Mouse (Mus musculus): Measurements from ENCODE around the gene Ccdc88a. TPM values are rescaled to one million over a fixed set of nuclear protein-coding genes. Genes with fewer than 3 reads are reported as not detected.

The Ccdc88a gene
- 1 to 10 TPM; 5.5 to 9.0 TPM for total RNA-seq (2021)
- polyA plus RNA-seq (2012; rRNA removed), result 1.00 and 1.6 TPM in 2 replicates
- long read RNA-seq, partial matches to known transcripts, result 2 of 2 reads
- long read RNA-seq, other reads (novel, unspliced or antisense), result 0 of 2 reads

DNA sequence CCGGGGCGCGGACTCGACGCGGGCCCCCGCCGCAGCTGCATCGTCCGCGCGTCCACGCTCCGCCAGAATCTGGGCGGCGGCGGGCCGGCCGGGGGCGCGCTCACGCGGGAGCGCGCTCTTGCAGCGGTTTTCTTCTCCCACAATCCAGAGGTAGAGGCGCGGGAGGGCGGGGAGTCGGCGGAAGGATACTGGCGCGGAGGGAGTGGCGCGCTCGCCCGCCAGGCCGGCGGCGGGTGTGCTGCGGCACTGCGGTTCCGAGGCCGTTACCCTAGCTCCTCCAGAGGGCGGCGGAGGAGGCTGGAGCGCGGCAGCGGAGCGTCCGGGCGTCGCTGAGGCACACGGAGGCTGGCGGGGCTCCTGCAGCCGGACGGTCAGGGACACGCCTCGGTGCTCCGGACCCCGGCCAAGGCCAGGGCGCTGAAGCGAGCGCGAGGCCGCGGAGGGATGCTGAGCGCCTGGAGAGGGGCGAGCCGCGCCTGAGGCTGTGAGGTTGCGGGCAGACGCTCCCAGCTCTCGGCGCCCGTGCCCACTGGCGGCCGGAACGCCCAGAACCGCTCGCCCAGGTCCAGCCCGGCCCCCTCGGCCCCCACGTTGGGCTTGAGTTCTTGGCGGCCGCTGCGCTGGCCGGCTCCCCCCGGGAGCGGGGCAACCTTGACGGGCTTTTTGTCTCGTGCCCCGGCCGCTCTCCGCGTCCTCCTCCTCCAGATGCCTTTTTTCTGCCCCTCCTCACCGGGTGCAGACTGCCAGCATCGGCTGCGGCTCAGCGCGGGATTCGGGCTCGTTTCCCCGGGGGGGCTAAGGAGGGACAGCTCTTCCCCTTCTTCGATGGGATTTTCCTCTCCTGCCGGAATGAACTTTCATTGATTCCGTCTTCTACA lies at the start of gene Ccdc88a:
TSS of gene Ccdc88a (plus strand) at position 263 of the 878 bp plus-strand sequence.
- intact Hi-C loops (cut with DNase I), result loop anchor here (5.0 to 10.0 kb wide), 5 partner anchors 126 to 321 kb away; partner anchors contain the start of genes Cfap36, Clhc1, Mtif2 and Ppp4r3b
- DNase-seq, result peak; percentile 98
- Histone ChIP-seq H3K27ac (peak within 1 kb of the TSS; percentile 93), H3K79me2 (replicated peaks; ENCODE audit: control insufficient read depth, insufficient read depth, low read length) (peaks cover 2% of the 10 kb centered on the region), H3K4me1 (ENCODE audit: control insufficient read depth, insufficient read depth, low read length) (peaks cover 6% of the 10 kb centered on the region), H3K4me3 (peak within 1 kb of the TSS; percentile 70), H3K27me3 (ENCODE audit: control insufficient read depth, insufficient read depth, low read length) (no peaks in the 10 kb centered on the region), H3K36me3 (ENCODE audit: control insufficient read depth, insufficient read depth, low read length) (no peaks in the 10 kb centered on the region), H3K9ac (ENCODE audit: low read depth, low read length) (peak within 1 kb of the TSS; percentile 89)
- under 1% methylated on average over 106 of the region's 107 CpGs for WGBS
- peak; percentile 82; the same call in 1 of the 2 replicates for TF ChIP-seq EP300 (IDR thresholded peaks at IDR 0.05; ENCODE audit: insufficient read depth, low read depth, low read length)
- TF ChIP-seq POLR2A (IDR thresholded peaks at IDR 0.05; ENCODE audit: insufficient read depth, low read depth, low read length), result peak; percentile 85
- TF ChIP-seq CTCF (IDR thresholded peaks at IDR 0.05), result peak; percentile 66

DNA sequence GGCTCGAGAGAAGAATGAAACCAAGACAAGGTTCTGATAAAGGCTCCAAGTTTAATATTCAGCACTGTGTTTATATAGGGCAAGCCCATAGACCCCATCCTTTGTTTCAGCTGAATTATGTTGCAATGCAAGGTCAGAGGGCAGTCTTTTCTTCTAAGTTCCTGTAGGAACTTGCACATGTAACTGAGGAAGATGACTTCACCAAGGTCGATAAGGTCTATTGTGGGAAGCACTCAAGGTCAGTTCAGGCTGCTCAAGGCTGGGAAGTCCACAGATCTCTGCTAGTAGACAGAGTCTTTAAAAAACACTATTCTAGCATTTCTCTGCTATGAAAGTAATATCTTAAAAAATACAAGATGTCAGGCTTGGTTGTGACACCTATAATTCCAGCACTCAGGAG lies 38.0 kb upstream of the Ccdc88a start:
- Histone ChIP-seq H3K79me2 (replicated peaks; ENCODE audit: control insufficient read depth, insufficient read depth, low read length) (no peaks in the 10 kb centered on the region), H3K9ac (ENCODE audit: low read depth, low read length) (no peak overlapping the region), H3K27me3 (ENCODE audit: control insufficient read depth, insufficient read depth, low read length) (no peaks in the 10 kb centered on the region), H3K36me3 (ENCODE audit: control insufficient read depth, insufficient read depth, low read length) (no peaks in the 10 kb centered on the region), H3K4me3 (no peak overlapping the region), H3K27ac (no peak overlapping the region), H3K4me1 (ENCODE audit: control insufficient read depth, insufficient read depth, low read length) (no peaks in the 10 kb centered on the region)
- TF ChIP-seq CTCF (IDR thresholded peaks at IDR 0.05) (no peak), POLR2A (IDR thresholded peaks at IDR 0.05; ENCODE audit: insufficient read depth, low read depth, low read length) (no peak), EP300 (IDR thresholded peaks at IDR 0.05; ENCODE audit: insufficient read depth, low read depth, low read length) (no peak)
- 45% methylated on average over 2 of the region's 2 CpGs for WGBS
- DNase-seq, result no peak
- intact Hi-C loops (cut with DNase I), result no loop called here

DNA sequence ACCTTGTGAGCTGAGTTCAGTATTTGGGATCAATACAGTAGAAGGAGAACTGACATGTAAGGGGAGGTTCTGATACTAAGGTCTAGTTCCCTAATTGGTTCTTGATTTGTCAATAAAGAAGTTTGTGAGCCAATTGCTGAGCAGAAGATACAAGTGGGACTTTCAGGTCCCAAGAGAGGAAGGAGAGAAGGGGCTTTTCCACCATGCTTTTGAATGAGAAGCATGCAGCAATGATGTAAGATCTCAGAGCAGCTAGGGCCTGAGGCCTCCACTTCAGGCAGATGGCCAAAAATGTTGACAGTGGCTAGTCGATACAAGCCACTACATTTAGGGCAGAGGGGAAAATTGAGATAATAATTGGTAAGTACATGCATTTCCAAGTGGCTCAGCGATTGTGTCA lies 32.2 kb upstream of the Ccdc88a start:
- intact Hi-C loops (cut with DNase I), result no loop called here
- Histone ChIP-seq H3K4me3 (no peak overlapping the region), H3K79me2 (replicated peaks; ENCODE audit: control insufficient read depth, insufficient read depth, low read length) (no peaks in the 10 kb centered on the region), H3K27ac (no peak overlapping the region), H3K9ac (ENCODE audit: low read depth, low read length) (no peak overlapping the region), H3K27me3 (ENCODE audit: control insufficient read depth, insufficient read depth, low read length) (no peaks in the 10 kb centered on the region), H3K4me1 (ENCODE audit: control insufficient read depth, insufficient read depth, low read length) (no peaks in the 10 kb centered on the region), H3K36me3 (ENCODE audit: control insufficient read depth, insufficient read depth, low read length) (no peaks in the 10 kb centered on the region)
- 44% methylated on average over 2 of the region's 2 CpGs for WGBS
- no peak for DNase-seq
- TF ChIP-seq CTCF (IDR thresholded peaks at IDR 0.05), result no peak

DNA sequence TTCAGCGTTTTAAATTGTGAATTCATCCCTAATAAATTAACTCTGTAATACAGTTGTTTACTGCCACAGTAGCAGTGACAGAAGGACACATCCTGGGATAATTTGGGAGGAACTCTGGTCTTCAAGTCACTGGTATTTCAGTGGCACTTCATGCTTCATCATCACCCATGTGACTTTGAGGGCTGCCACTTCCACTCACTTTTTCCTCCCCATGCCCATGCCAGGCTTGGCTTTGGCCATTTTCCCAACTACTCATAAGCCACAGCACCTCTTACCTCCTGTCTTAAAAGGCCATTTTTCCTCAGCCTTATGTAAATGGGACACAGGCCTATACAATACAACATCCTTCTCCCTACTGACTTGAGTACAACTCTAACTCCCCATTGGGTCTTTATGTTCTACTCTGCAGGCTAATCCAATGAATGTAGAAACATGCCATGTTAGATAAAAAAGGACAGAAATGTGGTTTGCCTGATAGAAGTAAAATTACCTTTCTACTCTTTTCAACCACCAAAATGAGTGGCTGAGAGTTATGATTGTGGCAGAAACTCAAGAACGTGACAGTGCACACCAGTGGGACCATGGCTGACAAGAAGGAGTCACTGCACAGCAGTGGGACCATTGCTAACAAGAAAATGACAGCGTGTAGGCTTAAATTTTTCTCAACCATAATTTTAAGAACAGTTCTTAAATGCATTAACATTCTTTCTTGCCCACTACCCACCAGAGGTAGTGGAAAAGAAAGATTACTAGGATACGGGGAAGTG lies 28.4 kb upstream of the Ccdc88a start:
- intact Hi-C loops (cut with DNase I), result no loop called here
- Histone ChIP-seq H3K27me3 (ENCODE audit: control insufficient read depth, insufficient read depth, low read length) (no peaks in the 10 kb centered on the region), H3K27ac (no peak overlapping the region), H3K9ac (ENCODE audit: low read depth, low read length) (no peak overlapping the region), H3K4me1 (ENCODE audit: control insufficient read depth, insufficient read depth, low read length) (no peaks in the 10 kb centered on the region), H3K36me3 (ENCODE audit: control insufficient read depth, insufficient read depth, low read length) (no peaks in the 10 kb centered on the region), H3K79me2 (replicated peaks; ENCODE audit: control insufficient read depth, insufficient read depth, low read length) (no peaks in the 10 kb centered on the region), H3K4me3 (no peak overlapping the region)
- no peak for TF ChIP-seq POLR2A (IDR thresholded peaks at IDR 0.05; ENCODE audit: insufficient read depth, low read depth, low read length)
- no peak for TF ChIP-seq CTCF (IDR thresholded peaks at IDR 0.05)
- TF ChIP-seq EP300 (IDR thresholded peaks at IDR 0.05; ENCODE audit: insufficient read depth, low read depth, low read length), result no peak
- WGBS, result 78% methylated on average over 4 of the region's 4 CpGs
- DNase-seq, result no peak

DNA sequence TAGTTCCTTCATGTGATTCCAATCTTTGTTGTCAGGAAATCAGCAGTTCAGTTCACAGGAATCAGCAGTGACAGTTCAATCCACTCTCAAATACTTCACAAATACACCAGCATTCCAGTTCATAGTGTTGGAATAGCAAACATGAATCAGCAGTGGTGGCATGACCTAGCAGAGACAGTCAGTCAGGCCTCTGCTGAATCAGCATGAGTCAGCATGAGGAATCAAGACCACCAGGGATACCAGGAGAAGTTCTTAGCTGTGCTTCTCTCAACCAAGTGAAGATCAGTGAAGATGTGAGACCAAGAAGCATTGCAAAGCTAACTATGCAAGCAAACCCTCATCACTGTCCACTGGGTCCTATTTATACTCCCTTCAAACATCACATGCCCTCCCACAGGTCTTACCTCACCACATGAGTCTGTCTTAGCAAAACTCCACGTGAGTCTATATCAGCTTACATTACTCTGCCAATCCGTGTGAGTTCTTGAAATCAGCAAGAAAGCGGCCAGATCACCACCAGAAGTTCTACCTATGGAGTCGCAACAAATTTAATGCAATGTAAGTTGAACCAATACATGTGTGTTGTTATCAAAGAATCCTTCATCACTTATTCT lies 27.7 kb upstream of the Ccdc88a start:
- Histone ChIP-seq H3K79me2 (replicated peaks; ENCODE audit: control insufficient read depth, insufficient read depth, low read length) (no peaks in the 10 kb centered on the region), H3K9ac (ENCODE audit: low read depth, low read length) (no peak overlapping the region), H3K27ac (no peak overlapping the region), H3K36me3 (ENCODE audit: control insufficient read depth, insufficient read depth, low read length) (no peaks in the 10 kb centered on the region), H3K4me3 (no peak overlapping the region), H3K27me3 (ENCODE audit: control insufficient read depth, insufficient read depth, low read length) (no peaks in the 10 kb centered on the region), H3K4me1 (ENCODE audit: control insufficient read depth, insufficient read depth, low read length) (no peaks in the 10 kb centered on the region)
- DNase-seq, result no peak
- intact Hi-C loops (cut with DNase I), result no loop called here
- WGBS, result 69% methylated on average over 4 of the region's 4 CpGs
- no peak for TF ChIP-seq POLR2A (IDR thresholded peaks at IDR 0.05; ENCODE audit: insufficient read depth, low read depth, low read length)
- TF ChIP-seq EP300 (IDR thresholded peaks at IDR 0.05; ENCODE audit: insufficient read depth, low read depth, low read length), result no peak
- TF ChIP-seq CTCF (IDR thresholded peaks at IDR 0.05), result no peak
